Mouse (Mus musculus) liver, postnatal 0 days (tissue): ENCODE data around the gene Nr1d1. TPM values are rescaled to one million over a fixed set of nuclear protein-coding genes. Genes with fewer than 3 reads are reported as not detected.

Experiments used
- ATAC-seq: fragments of 200-750 bp; cut with Nextera tagmentation; 2 replicates; pipeline ENCODE4 v1.8.0; 2017; ENCODE audit warnings: mild to moderate bottlenecking, moderate library complexity
- DNase-seq: peaks from one replicate; pipeline ENCODE4 v3.0.0-alpha.2; 2016
- H3K27ac ChIP-seq: fragments of 300-500 bp; sonication (generic); 2 replicates; pipeline ENCODE4 v1.5.1; 2014; ENCODE audit warnings: antibody characterized with exemption, moderate library complexity, mild to moderate bottlenecking, low read depth
- H3K27me3 ChIP-seq: fragments of 300-500 bp; sonication (generic); 2 replicates; pipeline ENCODE4 v1.6.1; 2014; ENCODE audit warnings: low read length, control low read depth, mixed read lengths; ENCODE audit not compliant: insufficient read depth
- H3K36me3 ChIP-seq: fragments of 300-500 bp; sonication (generic); replicated peaks from 2 replicates; pipeline ENCODE4 v1.6.1; 2014; ENCODE audit warnings: mild to moderate bottlenecking, control low read depth, low read length, moderate library complexity, mixed read lengths; ENCODE audit not compliant: insufficient read depth
- H3K4me1 ChIP-seq: fragments of 300-500 bp; sonication (generic); 2 replicates; pipeline ENCODE4 v1.6.1; 2014; ENCODE audit warnings: antibody characterized with exemption, mild to moderate bottlenecking, control low read depth; ENCODE audit not compliant: insufficient read depth
- H3K4me2 ChIP-seq: fragments of 300-500 bp; sonication (generic); 2 replicates; pipeline ENCODE4 v1.6.1; 2014; ENCODE audit warnings: low read depth, mild to moderate bottlenecking, low read length, moderate library complexity, mixed read lengths
- H3K4me3 ChIP-seq: fragments of 300-500 bp; sonication (generic); 2 replicates; pipeline ENCODE4 v1.5.1; 2014; ENCODE audit warnings: low read depth, low read length
- H3K9ac ChIP-seq: fragments of 300-500 bp; sonication (generic); replicated peaks from 2 replicates; pipeline ENCODE4 v1.6.1; 2014; ENCODE audit warnings: mild to moderate bottlenecking, moderate library complexity
- H3K9me3 ChIP-seq: fragments of 300-500 bp; sonication (generic); 2 replicates; pipeline ENCODE4 v1.6.1; 2016; ENCODE audit warnings: mild to moderate bottlenecking, control low read depth, low read length, mixed read lengths
- CTCF ChIP-seq: sonication (generic); IDR thresholded peaks from 2 replicates; pipeline ENCODE4 v1.5.1; 2016; ENCODE audit warnings: antibody characterized with exemption, low read depth
- EP300 ChIP-seq: IDR thresholded peaks from 2 replicates; pipeline ENCODE4 v1.6.1; 2016; ENCODE audit warnings: antibody characterized with exemption, low read depth, mild to moderate bottlenecking
- WGBS: fragments of 180-500 bp; shearing (Covaris S2); extraction: QIAGEN DNeasy Blood & Tissue Kit; methylation state at CpG from one replicate; pipeline ENCODE4 v1.1.7; 2014; ENCODE audit not compliant: insufficient replicate concordance; 5-methylcytosine and 5-hydroxymethylcytosine counted together
- polyA plus RNA-seq: library from polyadenylated mRNA; unstranded; fragments of >200 nt; fragmentation: Nextera tagmentation; extraction: Ambion mirVana; gene quantifications from 2 replicates; pipeline ENCODE4 v1.2.1, GENCODE M21; 2015

Nr1d1 gene
- polyA plus RNA-seq, 1 experiment from 2014 or later, result 4.2 TPM

DNA sequence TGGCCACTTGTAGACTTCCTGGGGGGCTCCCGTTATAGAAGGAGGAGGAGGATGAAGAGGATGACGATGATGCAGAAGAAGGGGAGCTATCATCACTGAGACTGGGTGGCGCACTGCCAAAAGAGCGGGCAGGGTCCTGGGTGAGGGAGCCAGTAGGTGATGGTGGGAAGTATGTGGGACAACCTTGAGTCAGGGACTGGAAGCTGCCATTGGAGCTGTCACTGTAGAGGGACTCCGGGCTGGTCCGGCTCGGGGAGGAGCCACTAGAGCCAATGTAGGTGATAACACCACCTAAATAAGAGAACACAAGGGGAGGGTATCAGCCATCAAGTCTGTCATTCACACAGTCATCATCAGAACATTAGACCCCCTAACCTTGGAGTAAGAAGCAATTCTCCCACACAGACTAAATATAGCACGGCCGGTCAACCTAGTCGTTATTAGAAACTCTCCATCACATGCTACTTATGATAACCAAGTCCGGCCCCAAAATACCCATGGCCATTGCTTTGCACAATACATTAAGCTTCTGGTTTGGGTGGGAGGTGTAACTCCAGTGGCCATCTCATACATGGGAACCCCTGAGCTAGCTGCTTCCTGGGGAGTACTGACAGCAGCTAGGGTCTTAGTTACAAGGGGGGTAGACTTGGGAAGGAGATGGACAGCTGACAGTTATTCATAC lies 3.1 kb downstream of the Nr1d1 start:
- peaks cover 79% of the 10 kb centered on the region for H3K4me1 ChIP-seq
- peaks cover 18% of the 10 kb centered on the region for H3K36me3 ChIP-seq
- no peaks in the 10 kb centered on the region for H3K9me3 ChIP-seq
- no peak overlapping the region for H3K4me2 ChIP-seq
- H3K27ac ChIP-seq, result 0 out of 2 replicates have a peak overlapping the region, but pooled peaks have one; percentile 71
- DNase-seq, result peak; percentile 14
- H3K27me3 ChIP-seq, result no peaks in the 10 kb centered on the region
- no peak overlapping the region for H3K4me3 ChIP-seq
- 79% methylated on average over 11 of the region's 11 CpGs for WGBS
- H3K9ac ChIP-seq, result no peak overlapping the region
- ATAC-seq, result no peak
- TF ChIP-seq EP300 (no peak), CTCF (no peak)

DNA sequence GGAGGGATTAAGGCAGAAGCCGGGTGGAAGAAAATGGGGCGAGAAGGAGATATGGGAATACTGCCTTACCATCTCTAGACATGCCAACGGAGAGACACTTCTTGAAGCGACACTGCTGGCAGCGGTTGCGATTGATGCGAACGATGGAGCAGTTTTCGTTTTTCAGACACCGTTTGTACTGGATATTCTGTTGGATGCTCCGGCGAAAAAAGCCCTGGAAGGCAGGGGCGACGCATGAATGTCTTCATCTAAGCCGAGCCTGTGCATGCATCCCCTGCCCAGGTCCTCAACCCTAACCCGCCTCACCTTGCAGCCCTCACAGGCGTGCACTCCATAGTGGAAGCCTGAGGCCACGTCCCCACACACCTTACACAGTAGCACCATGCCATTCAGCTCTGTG lies 4.0 kb downstream of the Nr1d1 start:
- Histone ChIP-seq H3K9ac (no peak overlapping the region), H3K4me3 (no peak overlapping the region), H3K4me2 (no peak overlapping the region), H3K9me3 (no peaks in the 10 kb centered on the region), H3K27me3 (no peaks in the 10 kb centered on the region), H3K27ac (0 out of 2 replicates have a peak overlapping the region, but pooled peaks have one; percentile 2), H3K36me3 (peaks cover 18% of the 10 kb centered on the region), H3K4me1 (peaks cover 77% of the 10 kb centered on the region)
- DNase-seq, result peak; percentile 13
- ATAC-seq, result no peak
- 88% methylated on average over 18 of the region's 18 CpGs for WGBS
- TF ChIP-seq CTCF (no peak), EP300 (no peak)

DNA sequence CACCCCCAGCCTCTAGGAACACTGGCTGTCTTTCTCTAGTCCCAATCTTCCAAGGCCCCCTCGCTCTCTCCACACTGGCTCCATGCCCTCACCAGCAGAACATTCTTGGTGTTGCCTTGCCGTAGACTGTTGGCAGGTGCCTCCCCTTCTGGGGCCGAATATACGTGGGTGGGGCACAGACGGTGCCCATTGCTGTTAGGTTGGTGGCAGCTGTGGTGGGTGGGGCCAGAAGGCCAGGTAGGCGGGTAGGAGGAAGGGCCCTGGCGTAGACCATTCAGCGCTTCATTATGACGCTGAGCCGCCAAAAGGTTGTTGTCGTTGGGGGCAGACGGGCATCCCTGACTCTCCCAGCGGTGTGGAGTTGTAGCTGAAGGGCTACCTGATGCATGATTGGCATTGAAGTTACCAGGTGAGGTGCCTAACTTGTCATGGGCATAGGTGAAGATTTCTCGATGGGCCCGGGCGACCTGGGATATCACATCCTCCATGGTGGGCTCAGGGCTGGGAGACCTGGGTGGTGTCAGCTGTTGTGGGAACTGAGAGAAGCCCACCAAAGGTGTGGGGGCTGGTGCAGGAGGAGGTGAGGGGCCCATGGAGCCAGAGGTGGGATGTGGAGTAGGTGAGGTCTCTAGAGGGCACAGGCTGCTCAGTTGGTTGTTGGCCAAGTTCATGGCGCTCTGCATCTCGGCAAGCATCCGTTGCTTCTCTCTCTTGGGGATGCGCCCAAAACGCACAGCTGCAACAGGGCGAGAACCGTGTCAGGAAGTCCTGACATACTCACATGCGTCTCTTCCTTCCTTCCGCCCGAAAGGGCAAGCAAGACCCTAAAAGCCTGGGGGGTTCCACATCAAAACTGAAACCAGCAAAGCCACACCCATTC lies 4.8 kb downstream of the Nr1d1 start:
- H3K27ac ChIP-seq, result peak overlapping the region; percentile 71
- TF ChIP-seq CTCF (no peak), EP300 (no peak)
- ATAC-seq, result no peak

DNA sequence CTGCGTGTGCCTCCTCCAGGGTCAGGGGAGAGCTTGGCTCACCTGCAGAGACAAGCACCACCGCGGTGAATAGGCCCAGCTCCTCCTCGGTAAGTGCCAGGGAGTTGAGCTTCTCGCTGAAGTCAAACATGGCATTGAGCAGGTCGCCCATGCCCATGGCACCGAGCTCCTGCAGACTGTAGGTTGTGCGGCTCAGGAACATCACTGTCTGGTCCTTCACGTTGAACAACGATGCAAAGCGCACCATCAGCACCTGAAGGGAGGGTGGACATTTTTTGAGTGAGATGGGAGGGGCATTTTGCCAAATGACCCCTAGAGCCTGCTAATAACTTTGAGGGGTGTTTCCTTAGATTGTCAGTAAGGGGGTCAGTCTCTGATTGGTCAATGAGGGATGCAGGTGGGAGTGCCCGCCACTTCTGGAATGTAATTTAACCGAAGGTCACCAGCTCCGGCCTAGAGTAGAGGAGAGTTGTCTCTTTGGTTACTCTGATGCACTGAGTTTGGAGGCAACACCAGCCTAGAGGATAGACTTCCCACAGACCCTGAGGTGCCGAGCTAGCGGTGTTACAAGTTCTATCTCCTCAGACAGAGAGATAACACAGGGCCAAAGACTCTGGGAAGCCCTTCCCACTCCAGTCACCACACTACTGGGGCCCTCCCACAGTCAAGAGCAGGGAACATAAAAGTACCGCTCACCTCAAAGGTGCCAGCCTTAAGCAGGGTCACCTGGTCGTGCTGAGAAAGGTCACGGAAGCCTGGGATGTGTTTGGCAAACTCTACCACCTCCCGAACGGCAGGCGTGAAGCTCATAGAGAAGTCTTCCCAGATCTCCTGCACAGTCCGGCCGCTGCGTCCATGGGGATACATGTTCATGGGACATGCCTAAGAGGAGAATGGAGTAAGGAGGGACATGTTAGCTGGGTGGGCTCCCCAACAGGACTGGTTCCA lies 5.9 kb downstream of the Nr1d1 start:
- Histone ChIP-seq H3K4me2 (peak overlapping the region; percentile 66), H3K27me3 (no peaks in the 10 kb centered on the region), H3K27ac (peak overlapping the region; percentile 61), H3K4me1 (peaks cover 65% of the 10 kb centered on the region), H3K36me3 (peaks cover 23% of the 10 kb centered on the region), H3K9me3 (no peaks in the 10 kb centered on the region), H3K4me3 (no peak overlapping the region), H3K9ac (0 out of 2 replicates have a peak overlapping the region, but pooled peaks have one; percentile 32)
- WGBS, result 75% methylated on average over 25 of the region's 25 CpGs
- ATAC-seq (no peak), DNase-seq (peak; percentile 16)
- no peak for TF ChIP-seq CTCF
- TF ChIP-seq EP300, result no peak

More for the DNA sequence above, 4.8 kb downstream of the Nr1d1 start:
- no peak overlapping the region for H3K9ac ChIP-seq
- no peaks in the 10 kb centered on the region for H3K27me3 ChIP-seq
- 81% methylated on average over 25 of the region's 26 CpGs for WGBS
- H3K36me3 ChIP-seq, result peaks cover 18% of the 10 kb centered on the region
- no peak overlapping the region for H3K4me2 ChIP-seq
- H3K4me3 ChIP-seq, result no peak overlapping the region
- no peaks in the 10 kb centered on the region for H3K9me3 ChIP-seq
- peaks cover 74% of the 10 kb centered on the region for H3K4me1 ChIP-seq
- peak; percentile 34 for DNase-seq

DNA sequence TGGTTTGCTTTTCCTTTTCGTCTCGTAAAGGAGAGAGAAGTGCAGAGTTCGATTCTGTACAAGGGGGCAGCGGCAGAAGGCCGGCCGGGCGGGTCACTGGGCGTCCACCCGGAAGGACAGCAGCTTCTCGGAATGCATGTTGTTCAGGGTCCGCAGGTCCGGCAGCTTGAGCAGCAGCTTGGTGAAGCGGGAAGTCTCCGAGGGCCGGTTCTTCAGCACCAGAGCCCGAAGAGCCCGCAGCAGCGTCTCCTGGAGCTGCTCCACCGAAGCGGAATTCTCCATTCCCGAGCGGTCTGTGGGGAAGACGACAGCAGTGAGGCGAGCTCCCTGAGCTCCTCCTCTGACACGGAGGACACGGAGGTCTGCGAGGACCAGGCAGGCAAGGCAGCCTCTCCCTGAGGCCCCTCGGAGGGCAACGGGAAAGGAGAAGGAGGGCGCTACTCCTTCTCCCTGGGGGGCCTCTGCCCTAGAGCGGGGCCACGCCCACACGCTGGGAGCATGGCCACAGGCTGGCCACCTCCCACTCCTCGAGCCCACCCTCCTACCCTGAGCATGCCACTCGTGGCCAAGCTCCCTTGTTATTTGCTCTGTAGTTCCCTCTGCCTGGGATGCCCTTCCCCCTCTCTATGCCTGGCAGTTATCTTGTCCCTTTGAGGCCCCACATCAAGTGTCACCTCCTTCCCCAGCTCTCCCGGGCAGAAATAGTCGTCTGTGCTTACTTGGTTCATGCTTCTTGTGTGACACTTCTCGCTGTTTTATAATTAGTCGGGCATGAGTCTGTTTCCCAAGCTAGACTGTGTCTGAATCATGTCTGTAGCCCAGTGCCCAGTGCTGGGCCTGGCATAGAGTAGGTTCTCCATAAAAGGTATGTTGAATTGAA lies 6.8 kb downstream of the Nr1d1 start:
- Histone ChIP-seq H3K9me3 (no peaks in the 10 kb centered on the region), H3K9ac (peak overlapping the region; percentile 32; the same call in 1 of the 2 replicates), H3K4me1 (peaks cover 59% of the 10 kb centered on the region), H3K36me3 (peaks cover 28% of the 10 kb centered on the region), H3K4me3 (peak overlapping the region; percentile 35; the same call in 1 of the 2 replicates), H3K27ac (peak overlapping the region; percentile 61), H3K27me3 (no peaks in the 10 kb centered on the region), H3K4me2 (peak overlapping the region; percentile 66)
- DNase-seq (peak; percentile 47), ATAC-seq (peak; percentile 40)
- TF ChIP-seq CTCF (no peak), EP300 (no peak)
- 32% methylated on average over 37 of the region's 39 CpGs for WGBS
